Mouse (Mus musculus) embryo, embryonic 10 days (tissue): ENCODE results near the gene Tox2.
A peak's percentile ranks its signal among the peaks of the same experiment; 100 is the strongest.

Source experiments
- DNase-seq: peaks from one replicate; pipeline ENCODE4 v3.0.0-alpha.2; 2015; ENCODE audit warnings: low spot score

Tox2 gene

GRCm38 (mm10) chr2:163317281-163317680 is 114.4 kb downstream of the Tox2 start:
- DNase-seq: no peak

- DNase-seq: peak; percentile 38
These were observed 115.9 kb downstream of the Tox2 start for GRCm38 (mm10) chr2:163318777-163319176.

GRCm38 (mm10) chr2:163323163-163323562 is 120.2 kb downstream of the Tox2 start:
- no peak for DNase-seq

GRCm38 (mm10) chr2:163330742-163331141 is 127.8 kb downstream of the Tox2 start:
- DNase-seq: peak; percentile 56

DNA sequence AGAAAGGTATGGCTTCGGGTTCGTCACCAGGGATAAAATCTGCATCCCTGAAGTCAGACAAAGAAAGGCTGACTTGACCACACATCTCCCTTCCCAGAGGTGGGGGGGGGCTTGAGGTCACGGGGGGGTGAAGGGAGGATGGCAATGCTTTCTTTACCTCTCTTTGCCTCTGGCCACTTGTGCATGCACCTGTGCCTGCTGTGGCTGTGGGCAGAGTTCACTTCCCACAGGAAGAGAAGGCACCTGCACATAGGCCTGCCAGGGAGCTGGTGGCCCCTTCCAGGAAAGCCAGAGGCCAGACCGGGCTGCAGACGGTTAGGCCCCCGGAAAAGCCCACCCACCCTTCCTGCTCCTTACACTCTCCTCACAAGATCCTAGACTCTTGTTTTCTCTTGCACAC is 128.5 kb downstream of the Tox2 start:
- DNase-seq: no peak

GRCm38 (mm10) chr2:163332368-163333055 is 129.6 kb downstream of the Tox2 start:
- no peak for DNase-seq

- peak; percentile 92 for DNase-seq
These were observed 137.3 kb downstream of the Tox2 start for GRCm38 (mm10) chr2:163340263-163340662.

DNA sequence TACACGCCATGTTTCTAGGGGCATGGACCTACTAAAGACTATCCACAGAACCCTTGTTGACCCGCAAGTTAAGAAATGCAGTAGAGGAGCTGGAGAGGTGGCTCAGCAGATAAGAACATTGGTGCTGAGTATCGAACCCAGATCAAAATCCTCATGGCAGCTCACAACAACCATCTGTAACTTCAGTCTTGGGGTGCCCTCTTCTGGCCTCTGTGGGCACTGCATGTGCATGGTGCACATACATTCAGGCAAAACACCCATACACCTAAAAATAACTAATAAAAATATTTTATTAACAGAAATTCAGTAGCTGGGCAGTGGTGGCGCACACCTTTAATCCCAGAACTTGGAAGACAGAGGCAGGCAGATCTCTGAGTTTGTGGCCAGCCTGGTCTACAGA is 140.7 kb downstream of the Tox2 start:
- peak; percentile 58 for DNase-seq

DNA sequence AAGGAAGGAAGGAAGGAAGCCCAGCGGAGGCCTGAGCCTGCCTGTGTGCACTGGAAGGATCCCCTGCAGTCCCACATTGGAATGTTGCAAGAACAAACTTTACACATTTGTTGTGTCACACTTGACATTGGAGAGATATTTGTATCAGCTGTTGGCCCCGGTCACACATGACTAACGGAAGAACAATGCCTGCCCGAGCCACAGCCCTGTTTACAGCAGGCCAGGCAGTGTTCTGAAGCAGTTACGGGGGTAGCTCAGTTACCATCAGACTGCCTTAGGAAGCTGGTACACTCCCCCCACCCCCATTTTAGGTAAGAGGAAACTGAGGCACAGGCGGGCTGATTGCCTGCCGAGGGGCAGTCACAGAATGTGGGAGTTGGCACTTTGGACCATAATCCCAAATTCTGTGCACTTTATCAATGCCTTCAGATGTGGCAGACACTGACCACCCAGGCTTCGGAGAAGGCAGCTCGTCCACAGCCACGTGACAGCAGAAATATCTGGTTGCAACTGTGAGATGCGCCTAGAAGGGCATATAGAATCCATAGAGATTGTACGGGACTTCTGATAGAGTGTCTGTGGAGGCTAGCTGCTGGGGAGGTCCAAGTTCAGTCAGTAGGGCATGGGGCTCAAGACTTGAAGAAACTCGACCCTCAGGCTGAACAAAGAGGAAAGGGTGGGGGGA is 142.2 kb downstream of the Tox2 start:
- DNase-seq: no peak

GRCm38 (mm10) chr2:163346497-163346896 is 143.6 kb downstream of the Tox2 start:
- DNase-seq: no peak

DNA sequence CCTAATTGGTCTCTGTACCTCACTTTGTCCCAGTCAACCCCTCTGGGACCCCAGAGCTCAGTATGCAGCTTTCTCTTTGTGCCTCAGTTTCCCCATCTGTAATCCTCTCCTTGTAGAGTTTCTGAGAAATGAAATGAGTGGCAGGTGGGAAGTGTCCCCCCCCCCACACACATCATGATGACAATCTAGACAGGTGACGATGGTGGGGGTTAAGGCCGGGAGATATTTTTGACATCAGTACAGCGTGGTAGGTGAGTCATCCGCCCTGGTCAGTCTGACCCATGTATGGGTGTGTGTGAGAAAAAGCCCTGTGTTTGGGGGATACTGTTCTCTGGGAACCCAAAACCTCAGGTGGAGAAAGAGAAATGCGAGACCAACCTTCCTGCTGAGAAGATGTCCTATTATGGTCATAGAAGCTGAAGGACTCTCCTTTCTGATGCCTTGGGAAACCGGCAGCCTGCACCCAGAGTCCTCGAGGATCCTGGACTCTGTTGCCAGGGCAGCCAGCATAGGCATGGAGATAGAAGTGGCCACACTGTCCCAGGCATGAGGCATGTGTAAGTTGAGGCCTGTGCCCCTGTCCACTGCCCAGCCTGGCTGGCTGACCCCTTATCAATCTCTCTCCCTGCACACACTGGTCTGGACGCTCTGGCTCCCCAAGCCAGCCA is 144.7 kb downstream of the Tox2 start:
- DNase-seq: no peak

DNA sequence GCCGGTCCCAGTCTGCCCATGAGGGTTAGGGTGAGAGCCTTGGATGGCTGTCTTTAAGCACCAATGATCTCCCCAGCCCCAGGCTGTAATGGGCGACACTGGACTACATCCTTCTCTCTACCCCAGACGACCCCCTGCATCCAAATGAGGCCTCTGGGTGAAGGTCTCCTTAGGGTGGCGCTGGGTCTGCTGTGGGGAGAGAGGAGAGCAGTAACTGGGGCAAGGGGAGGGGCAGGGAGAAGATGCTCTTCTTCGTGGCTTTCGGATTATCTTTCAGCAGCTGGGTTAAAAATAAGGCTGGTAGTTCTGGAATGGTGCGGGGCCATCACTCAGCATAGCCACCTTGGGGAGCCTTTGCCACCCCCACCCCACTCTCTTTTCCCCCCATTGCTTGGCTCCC is 145.8 kb downstream of the Tox2 start:
- DNase-seq: no peak

- no peak for DNase-seq
These were observed 146.5 kb downstream of the Tox2 start for GRCm38 (mm10) chr2:163349411-163349810.

- no peak for DNase-seq
These were observed 147.5 kb downstream of the Tox2 start for GRCm38 (mm10) chr2:163350443-163350842.

DNA sequence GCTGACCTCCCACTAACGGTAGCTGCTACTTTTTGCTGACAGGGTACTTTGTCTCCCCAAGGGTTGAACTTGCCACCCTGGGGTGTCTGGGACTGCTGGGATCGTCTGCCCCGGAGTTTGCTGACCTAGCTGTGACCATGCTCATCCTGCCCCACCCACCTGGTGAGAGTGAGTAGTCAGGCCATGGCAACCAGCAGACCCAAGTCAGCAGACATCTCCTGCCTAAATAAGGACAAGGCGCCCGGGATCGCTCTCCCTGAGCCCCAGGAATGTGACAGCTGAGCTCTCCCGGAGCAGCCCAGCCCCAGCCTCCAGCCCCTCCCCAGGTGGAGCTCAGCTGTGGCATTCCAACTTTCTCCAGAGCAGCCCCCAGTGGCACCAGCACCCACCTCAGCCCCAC is 150.8 kb downstream of the Tox2 start:
- no peak for DNase-seq

GRCm38 (mm10) chr2:163355666-163356065 is 152.7 kb downstream of the Tox2 start:
- DNase-seq: no peak

GRCm38 (mm10) chr2:163356113-163356840 is 153.4 kb downstream of the Tox2 start:
- DNase-seq: no peak

DNA sequence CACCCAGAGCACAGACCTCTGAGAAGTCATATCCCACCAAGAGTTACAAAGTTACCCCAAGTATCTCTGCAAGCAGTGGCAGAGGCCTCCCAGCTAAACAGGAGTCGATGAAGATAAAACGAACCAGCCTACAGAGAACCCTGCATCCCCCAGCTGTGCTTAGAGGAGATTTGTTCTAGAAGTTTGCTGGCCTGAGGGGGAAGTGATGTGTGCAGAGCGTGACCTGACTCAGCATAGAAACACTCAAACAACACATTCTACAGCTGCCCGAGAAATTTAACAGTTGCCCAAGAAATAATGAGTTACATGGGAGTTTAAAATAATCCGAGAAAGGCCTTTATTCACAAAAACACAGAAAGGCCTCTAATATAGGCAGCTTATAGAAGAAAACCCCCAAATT is 155.7 kb downstream of the Tox2 start:
- DNase-seq: no peak

DNA sequence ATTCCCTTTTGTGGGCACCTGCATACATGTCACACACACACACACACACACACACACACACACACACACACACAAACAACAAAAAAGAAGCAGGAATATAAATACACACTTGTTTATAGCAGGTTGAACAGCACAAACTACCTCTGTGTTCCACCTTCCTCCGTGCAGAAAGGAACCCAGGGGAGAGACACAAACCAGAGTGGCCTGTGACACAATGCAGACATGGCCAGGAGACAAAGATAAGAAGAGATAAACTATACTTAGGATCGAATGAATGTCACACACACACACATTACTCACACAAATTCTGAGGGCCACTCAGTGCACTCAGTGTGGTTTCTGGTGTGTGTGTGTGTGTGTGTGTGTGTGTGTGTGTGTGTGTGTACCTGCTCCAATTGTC is 156.3 kb downstream of the Tox2 start:
- no peak for DNase-seq

- no peak for DNase-seq
These were observed 158.1 kb downstream of the Tox2 start for GRCm38 (mm10) chr2:163360858-163361623.
